Mouse (Mus musculus): ENCODE measurements around the gene 1700020L24Rik. TPM values are rescaled to one million over a fixed set of nuclear protein-coding genes. Genes with fewer than 3 reads are reported as not detected.
A peak's percentile ranks its signal among the peaks of the same experiment; 100 is the strongest.

1700020L24Rik gene
- polyA plus RNA-seq (2015; fragmentation: Nextera tagmentation; extraction: Ambion mirVana): 0.97 and 1.5 TPM in 2 replicates

- Histone ChIP-seq H3K27me3 (replicated peaks; ENCODE audit: control insufficient read depth, insufficient read depth, low read length) (peaks cover 7% of the 10 kb centered on the region), H3K4me1 (ENCODE audit: control insufficient read depth, insufficient read depth, low read length) (peaks cover 4% of the 10 kb centered on the region; the same call in 1 of the 2 replicates), H3K36me3 (ENCODE audit: control insufficient read depth, insufficient read depth, low read length) (no peaks in the 10 kb centered on the region), H3K9ac (ENCODE audit: low read depth, low read length) (no peak within 1 kb of the TSS), H3K27ac (ENCODE audit: low read length) (no peak within 1 kb of the TSS), H3K4me2 (ENCODE audit: low read depth, low read length) (no peak within 1 kb of the TSS), H3K9me3 (ENCODE audit: control insufficient read depth, low read length) (no peaks in the 10 kb centered on the region), H3K4me3 (ENCODE audit: low read length) (no peak within 1 kb of the TSS)
- 90% methylated on average over 1 of the region's 1 CpGs for WGBS
- ATAC-seq: no peak
Observed at GRCm38 (mm10) chr11:83437377-83437776, at the start of gene 1700020L24Rik. Gene 1700020L24Rik (plus strand): TSS chr11:83437677.

DNA sequence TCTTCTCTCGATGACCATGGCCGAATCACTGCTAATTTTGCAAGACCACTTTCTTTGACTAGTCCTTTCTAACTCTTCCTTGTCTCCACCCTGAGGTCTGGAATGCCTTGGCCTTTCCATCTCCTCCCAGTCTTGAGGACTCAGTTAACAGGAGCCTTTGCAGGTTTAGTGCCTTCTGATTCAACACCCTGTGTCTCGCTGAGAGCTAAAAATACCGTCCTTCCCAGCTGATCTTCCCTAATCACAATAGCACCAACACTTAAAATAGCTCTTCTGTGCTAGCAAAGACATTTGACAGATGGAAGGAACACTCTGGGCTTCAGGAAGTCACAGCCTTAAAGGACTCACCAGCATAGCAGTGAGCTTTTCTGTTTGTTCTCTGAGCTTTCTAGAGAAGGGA is 44.4 kb upstream of the 1700020L24Rik start:
- Histone ChIP-seq H3K4me2 (ENCODE audit: low read depth, low read length) (no peak overlapping the region), H3K9ac (ENCODE audit: low read depth, low read length) (no peak overlapping the region), H3K4me3 (ENCODE audit: low read length) (no peak overlapping the region), H3K4me1 (ENCODE audit: control insufficient read depth, insufficient read depth, low read length) (no peaks in the 10 kb centered on the region), H3K27me3 (replicated peaks; ENCODE audit: control insufficient read depth, insufficient read depth, low read length) (no peaks in the 10 kb centered on the region), H3K36me3 (ENCODE audit: control insufficient read depth, insufficient read depth, low read length) (no peaks in the 10 kb centered on the region; the same call in 1 of the 2 replicates), H3K9me3 (ENCODE audit: control insufficient read depth, low read length) (no peaks in the 10 kb centered on the region), H3K27ac (ENCODE audit: low read length) (no peak overlapping the region)
- 89% methylated on average over 4 of the region's 4 CpGs for WGBS
- no peak for ATAC-seq

- no peak overlapping the region for H3K9ac ChIP-seq (ENCODE audit: low read depth, low read length)
- H3K27ac ChIP-seq (ENCODE audit: low read length): no peak overlapping the region
- H3K9me3 ChIP-seq (ENCODE audit: control insufficient read depth, low read length): no peaks in the 10 kb centered on the region
- no peaks in the 10 kb centered on the region for H3K27me3 ChIP-seq (replicated peaks; ENCODE audit: control insufficient read depth, insufficient read depth, low read length)
- no peaks in the 10 kb centered on the region for H3K4me1 ChIP-seq (ENCODE audit: control insufficient read depth, insufficient read depth, low read length)
- ATAC-seq: no peak
- no peak overlapping the region for H3K4me3 ChIP-seq (ENCODE audit: low read length)
- 55% methylated on average over 6 of the region's 6 CpGs for WGBS
- H3K36me3 ChIP-seq (ENCODE audit: control insufficient read depth, insufficient read depth, low read length): peaks cover 3% of the 10 kb centered on the region; the same call in 1 of the 2 replicates
- no peak overlapping the region for H3K4me2 ChIP-seq (ENCODE audit: low read depth, low read length)
Observed at GRCm38 (mm10) chr11:83394802-83395439, 42.6 kb upstream of the 1700020L24Rik start.

DNA sequence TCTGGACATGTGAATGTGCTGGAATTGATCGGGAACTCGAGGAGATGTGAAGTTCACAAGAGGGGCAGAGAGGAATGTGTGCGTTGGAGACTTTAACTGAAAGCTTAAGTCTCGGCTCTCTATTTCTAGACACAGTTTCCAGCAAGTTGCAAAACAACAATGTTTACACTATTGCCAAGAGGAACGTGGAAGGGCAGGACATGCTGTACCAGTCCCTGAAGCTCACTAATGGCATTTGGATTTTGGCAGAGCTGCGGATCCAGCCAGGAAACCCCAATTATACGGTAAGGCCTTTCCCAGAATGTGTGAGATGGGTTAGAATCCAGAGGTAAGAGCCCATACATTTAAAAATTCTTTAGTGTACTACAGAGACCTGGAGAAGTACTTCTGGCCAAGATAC is 39.9 kb upstream of the 1700020L24Rik start:
- Histone ChIP-seq H3K27me3 (replicated peaks; ENCODE audit: control insufficient read depth, insufficient read depth, low read length) (no peaks in the 10 kb centered on the region), H3K4me1 (ENCODE audit: control insufficient read depth, insufficient read depth, low read length) (no peaks in the 10 kb centered on the region), H3K9me3 (ENCODE audit: control insufficient read depth, low read length) (no peaks in the 10 kb centered on the region), H3K4me3 (ENCODE audit: low read length) (no peak overlapping the region), H3K4me2 (ENCODE audit: low read depth, low read length) (no peak overlapping the region), H3K27ac (ENCODE audit: low read length) (no peak overlapping the region), H3K9ac (ENCODE audit: low read depth, low read length) (no peak overlapping the region), H3K36me3 (ENCODE audit: control insufficient read depth, insufficient read depth, low read length) (peaks cover 3% of the 10 kb centered on the region; the same call in 1 of the 2 replicates)
- WGBS: 87% methylated on average over 7 of the region's 7 CpGs
- ATAC-seq: no peak

DNA sequence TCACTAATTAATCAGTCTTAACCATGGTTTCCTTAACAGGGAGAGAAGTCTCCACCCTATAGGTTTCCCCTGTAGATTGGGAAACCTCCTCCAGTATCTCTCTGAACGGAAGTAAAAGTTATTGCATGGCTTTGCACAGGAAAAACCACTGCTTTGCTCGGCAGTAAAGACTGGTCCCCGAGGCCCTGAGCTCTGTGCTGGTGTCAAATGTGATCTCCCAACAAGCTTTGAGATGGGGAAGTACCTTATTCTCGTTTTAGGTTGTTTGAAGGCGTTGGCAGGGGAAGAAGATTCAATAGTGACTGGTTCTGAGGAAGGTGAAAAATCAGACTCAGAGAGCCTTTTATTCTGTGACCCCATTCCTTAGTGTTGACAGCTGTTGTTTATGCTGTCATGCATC is 38.8 kb upstream of the 1700020L24Rik start:
- Histone ChIP-seq H3K4me3 (ENCODE audit: low read length) (no peak overlapping the region), H3K36me3 (ENCODE audit: control insufficient read depth, insufficient read depth, low read length) (peaks cover 6% of the 10 kb centered on the region; the same call in 1 of the 2 replicates), H3K9me3 (ENCODE audit: control insufficient read depth, low read length) (no peaks in the 10 kb centered on the region), H3K9ac (ENCODE audit: low read depth, low read length) (no peak overlapping the region), H3K27ac (ENCODE audit: low read length) (no peak overlapping the region), H3K4me1 (ENCODE audit: control insufficient read depth, insufficient read depth, low read length) (no peaks in the 10 kb centered on the region), H3K27me3 (replicated peaks; ENCODE audit: control insufficient read depth, insufficient read depth, low read length) (no peaks in the 10 kb centered on the region), H3K4me2 (ENCODE audit: low read depth, low read length) (no peak overlapping the region)
- 84% methylated on average over 5 of the region's 5 CpGs for WGBS
- ATAC-seq: no peak

- Histone ChIP-seq H3K36me3 (ENCODE audit: control insufficient read depth, insufficient read depth, low read length) (peaks cover 5% of the 10 kb centered on the region; the same call in 1 of the 2 replicates), H3K9ac (ENCODE audit: low read depth, low read length) (no peak overlapping the region), H3K4me3 (ENCODE audit: low read length) (no peak overlapping the region), H3K27ac (ENCODE audit: low read length) (no peak overlapping the region), H3K27me3 (replicated peaks; ENCODE audit: control insufficient read depth, insufficient read depth, low read length) (no peaks in the 10 kb centered on the region), H3K4me2 (ENCODE audit: low read depth, low read length) (no peak overlapping the region), H3K9me3 (ENCODE audit: control insufficient read depth, low read length) (no peaks in the 10 kb centered on the region), H3K4me1 (ENCODE audit: control insufficient read depth, insufficient read depth, low read length) (no peaks in the 10 kb centered on the region)
- 81% methylated on average over 7 of the region's 7 CpGs for WGBS
- no peak for ATAC-seq
Observed at GRCm38 (mm10) chr11:83403787-83404186, 33.7 kb upstream of the 1700020L24Rik start.

DNA sequence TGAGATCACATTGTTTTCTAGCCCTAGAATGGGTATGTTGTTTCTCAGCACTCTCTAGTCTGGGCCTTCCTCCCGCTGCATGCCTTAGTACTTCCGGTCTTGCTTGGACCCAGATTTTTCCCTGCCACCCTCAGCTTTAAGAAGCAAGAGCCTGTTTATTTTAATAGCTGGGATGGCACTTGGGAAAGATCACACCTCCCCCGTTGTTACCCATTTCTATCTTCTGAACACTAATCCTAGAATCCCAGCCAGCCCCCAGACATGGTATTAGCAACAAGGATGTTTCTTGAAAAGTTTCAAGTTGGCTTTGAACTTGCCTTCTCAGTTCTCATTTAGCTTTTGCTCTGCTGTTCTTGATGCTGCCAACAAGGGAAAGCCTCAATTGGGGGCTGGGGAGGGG is 31.1 kb upstream of the 1700020L24Rik start:
- no peak overlapping the region for H3K4me2 ChIP-seq (ENCODE audit: low read depth, low read length)
- H3K4me3 ChIP-seq (ENCODE audit: low read length): no peak overlapping the region
- WGBS: 68% methylated on average over 3 of the region's 3 CpGs
- peaks cover 5% of the 10 kb centered on the region; the same call in 1 of the 2 replicates for H3K36me3 ChIP-seq (ENCODE audit: control insufficient read depth, insufficient read depth, low read length)
- ATAC-seq: no peak
- no peak overlapping the region for H3K27ac ChIP-seq (ENCODE audit: low read length)
- no peaks in the 10 kb centered on the region for H3K27me3 ChIP-seq (replicated peaks; ENCODE audit: control insufficient read depth, insufficient read depth, low read length)
- no peaks in the 10 kb centered on the region for H3K9me3 ChIP-seq (ENCODE audit: control insufficient read depth, low read length)
- no peak overlapping the region for H3K9ac ChIP-seq (ENCODE audit: low read depth, low read length)
- peaks cover 11% of the 10 kb centered on the region for H3K4me1 ChIP-seq (ENCODE audit: control insufficient read depth, insufficient read depth, low read length)

DNA sequence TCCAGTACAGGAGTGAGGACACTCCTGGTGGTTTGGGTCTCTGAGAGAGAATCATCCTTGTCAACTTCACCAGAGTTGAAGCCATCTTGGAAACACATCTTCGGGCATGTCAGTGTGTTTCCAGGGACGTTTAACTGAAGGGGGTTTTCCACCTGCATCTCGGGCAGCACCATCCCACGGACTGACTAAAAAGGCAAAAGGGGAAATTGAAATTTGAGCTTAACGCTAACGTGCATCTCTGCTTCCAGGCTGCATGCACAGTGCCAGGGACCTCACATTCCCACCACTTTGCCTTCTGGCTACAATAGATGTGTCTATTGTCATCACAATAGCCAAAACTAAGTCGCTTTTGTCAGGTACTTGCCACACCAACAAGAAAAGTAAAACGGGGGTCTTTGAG is 29.2 kb upstream of the 1700020L24Rik start:
- ATAC-seq: no peak
- H3K9me3 ChIP-seq (ENCODE audit: control insufficient read depth, low read length): no peaks in the 10 kb centered on the region
- no peak overlapping the region for H3K4me2 ChIP-seq (ENCODE audit: low read depth, low read length)
- no peak overlapping the region for H3K27ac ChIP-seq (ENCODE audit: low read length)
- H3K27me3 ChIP-seq (replicated peaks; ENCODE audit: control insufficient read depth, insufficient read depth, low read length): no peaks in the 10 kb centered on the region
- H3K36me3 ChIP-seq (ENCODE audit: control insufficient read depth, insufficient read depth, low read length): peaks cover 5% of the 10 kb centered on the region; the same call in 1 of the 2 replicates
- WGBS: 45% methylated on average over 8 of the region's 8 CpGs
- peaks cover 11% of the 10 kb centered on the region for H3K4me1 ChIP-seq (ENCODE audit: control insufficient read depth, insufficient read depth, low read length)
- H3K9ac ChIP-seq (ENCODE audit: low read depth, low read length): no peak overlapping the region
- no peak overlapping the region for H3K4me3 ChIP-seq (ENCODE audit: low read length)

GRCm38 (mm10) chr11:83409087-83409754 is 28.3 kb upstream of the 1700020L24Rik start, which contains the start of gene Rasl10b:
Gene Rasl10b (plus strand): TSS chr11:83409137.
- H3K4me3 ChIP-seq (ENCODE audit: low read length): peak within 1 kb of the TSS; percentile 67
- H3K4me2 ChIP-seq (ENCODE audit: low read depth, low read length): peak within 1 kb of the TSS; percentile 98
- ATAC-seq: peak; percentile 83
- no peak within 1 kb of the TSS for H3K27ac ChIP-seq (ENCODE audit: low read length)
- H3K27me3 ChIP-seq (replicated peaks; ENCODE audit: control insufficient read depth, insufficient read depth, low read length): no peaks in the 10 kb centered on the region
- H3K9ac ChIP-seq (ENCODE audit: low read depth, low read length): peak within 1 kb of the TSS; percentile 74
- H3K9me3 ChIP-seq (ENCODE audit: control insufficient read depth, low read length): no peaks in the 10 kb centered on the region
- no peaks in the 10 kb centered on the region for H3K36me3 ChIP-seq (ENCODE audit: control insufficient read depth, insufficient read depth, low read length)
- H3K4me1 ChIP-seq (ENCODE audit: control insufficient read depth, insufficient read depth, low read length): peaks cover 11% of the 10 kb centered on the region
- WGBS: 1% methylated on average over 31 of the region's 44 CpGs
